Mouse (Mus musculus): ENCODE measurements around the gene Sdccag8.
"Not testable (repeated sequence)": the region's sequence is repeated elsewhere in the genome, so short reads cannot be mapped to it uniquely, and the experiment has no call there.

Sdccag8 gene

DNA sequence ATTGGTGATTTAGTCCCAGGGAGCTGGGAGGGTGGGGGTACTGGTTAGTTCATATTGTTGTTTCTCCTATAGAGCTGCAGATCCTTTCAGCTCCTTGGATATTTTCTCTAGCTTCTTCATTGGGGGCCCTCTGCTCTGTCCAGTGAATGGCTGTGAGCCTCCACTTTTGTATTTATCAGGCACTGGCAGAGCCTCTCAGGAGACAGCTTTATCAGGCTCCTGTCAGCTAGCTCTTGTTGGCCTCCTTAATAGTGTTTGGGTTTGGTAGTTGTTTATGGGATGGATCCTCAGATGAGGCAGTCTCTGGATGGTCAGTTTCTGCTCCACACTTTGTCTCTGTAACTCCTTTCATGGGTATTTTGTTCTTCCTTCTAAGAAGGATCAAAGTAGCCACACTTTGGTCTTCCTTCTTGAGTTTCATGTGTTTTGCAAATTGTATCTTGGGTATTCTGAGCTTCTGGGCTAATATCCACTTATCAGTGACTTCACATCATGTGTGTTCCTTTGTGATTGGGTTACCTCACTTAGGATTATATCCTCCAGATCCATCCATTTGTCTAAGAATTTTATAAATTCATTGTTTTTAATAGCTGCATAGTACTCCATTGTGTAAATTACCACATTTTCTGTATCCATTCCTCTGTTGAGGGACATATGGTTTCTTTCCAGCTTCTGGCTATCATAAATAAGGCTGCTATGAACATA lies 127.0 kb downstream of the Sdccag8 start:
- DNase-seq (ENCODE audit: low read depth in 1 of 2, low spot score in 2 of 2): not testable (repeated sequence)

DNA sequence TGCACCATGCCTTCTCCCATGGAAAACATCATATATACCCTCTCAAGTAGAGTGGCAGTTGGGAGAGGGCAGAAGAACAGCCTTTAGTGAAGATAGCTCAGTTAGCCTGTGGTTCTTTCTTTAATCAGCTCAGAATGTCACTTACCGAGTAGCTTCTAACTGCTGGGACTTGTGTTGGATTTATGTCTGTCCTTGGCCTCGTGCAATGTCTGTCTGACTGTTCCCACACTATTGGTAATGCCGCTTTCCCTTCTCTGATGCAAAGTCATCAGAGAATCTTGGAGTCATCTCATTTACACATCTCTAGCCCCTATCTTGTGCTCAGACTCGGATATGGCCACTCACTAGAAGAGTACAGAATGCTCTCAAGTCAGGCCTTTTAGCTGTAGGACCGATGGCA lies 128.7 kb downstream of the Sdccag8 start:
- no peak for DNase-seq (ENCODE audit: low read depth in 1 of 2, low spot score in 2 of 2)

- DNase-seq (ENCODE audit: low read depth in 1 of 2, low spot score in 2 of 2): no peak
Measured at GRCm38 (mm10) chr1:176943987-176944386, 129.5 kb downstream of the Sdccag8 start.

DNA sequence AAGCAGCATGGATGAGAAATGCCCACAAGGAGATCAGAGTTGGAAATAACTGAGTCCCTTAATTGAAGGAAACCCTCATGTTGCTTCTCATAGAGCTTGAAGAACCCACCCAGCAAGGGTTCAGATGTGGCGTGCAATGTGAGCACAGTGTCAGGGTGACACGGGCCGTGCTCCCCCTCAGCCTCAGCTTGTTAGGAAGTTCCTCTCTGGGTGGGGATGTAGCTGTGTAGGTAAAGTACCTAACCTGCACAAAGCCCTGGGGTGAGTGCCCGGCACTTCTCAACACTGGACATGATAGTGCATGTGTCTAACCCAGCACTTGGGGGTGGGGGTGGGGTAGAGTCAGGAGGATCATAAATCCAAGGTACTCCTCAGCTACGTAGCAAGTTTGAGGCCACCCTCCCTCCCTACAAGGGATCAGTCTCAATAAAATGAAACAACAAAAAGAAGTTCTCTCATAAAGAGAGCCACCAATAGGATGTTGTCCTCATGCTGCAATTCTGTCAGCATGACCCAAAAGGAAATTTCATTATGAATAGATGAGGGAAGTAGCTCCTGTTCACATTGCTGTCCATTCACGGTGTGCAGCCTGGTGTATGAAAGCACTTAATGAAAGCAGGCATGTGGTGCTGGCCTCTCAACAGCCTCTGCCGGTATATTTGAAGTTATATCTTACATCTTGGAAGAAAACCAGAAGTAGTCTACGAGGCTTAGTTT lies 130.2 kb downstream of the Sdccag8 start:
- no peak for DNase-seq (ENCODE audit: low read depth in 1 of 2, low spot score in 2 of 2)

DNA sequence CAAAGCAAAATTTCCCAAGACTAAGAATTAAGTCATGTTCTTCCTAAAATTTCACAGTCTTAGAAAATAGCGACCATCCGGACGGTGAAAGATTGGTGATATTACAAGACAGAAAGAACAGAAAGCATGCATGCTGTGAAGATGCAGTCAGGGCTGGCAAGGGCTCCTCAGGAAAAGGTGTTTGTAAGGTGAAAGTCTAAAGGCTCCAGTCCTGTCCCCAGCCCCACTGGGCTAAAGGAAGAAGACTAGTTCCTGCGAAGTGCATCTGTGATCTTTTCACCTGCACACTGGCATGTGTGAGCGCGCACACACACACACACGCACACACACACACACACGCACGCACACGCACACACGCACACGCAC lies 130.7 kb downstream of the Sdccag8 start:
- DNase-seq (ENCODE audit: low read depth in 1 of 2, low spot score in 2 of 2): no peak

GRCm38 (mm10) chr1:176946031-176946795 lies 131.8 kb downstream of the Sdccag8 start:
- no peak for DNase-seq (ENCODE audit: low read depth in 1 of 2, low spot score in 2 of 2)

DNA sequence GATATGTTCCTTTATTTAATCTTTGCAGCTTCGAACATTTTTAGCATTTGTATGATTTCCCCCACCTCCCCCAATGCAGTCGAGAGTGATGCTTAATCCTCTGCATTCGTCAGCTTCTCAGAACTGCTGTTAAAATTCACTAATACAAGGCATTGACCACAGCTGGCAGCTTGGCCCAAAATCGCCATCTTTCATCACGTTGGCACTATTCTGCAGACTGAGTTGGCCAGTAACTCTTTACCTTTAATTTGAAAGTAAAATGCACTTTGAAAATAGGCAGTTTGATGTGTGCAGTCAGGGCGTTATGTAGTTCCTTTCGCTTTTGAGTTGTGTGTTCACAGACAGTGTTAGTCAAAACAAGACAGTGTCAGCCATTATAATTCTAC lies 132.3 kb downstream of the Sdccag8 start:
- DNase-seq (ENCODE audit: low read depth in 1 of 2, low spot score in 2 of 2): no peak

DNA sequence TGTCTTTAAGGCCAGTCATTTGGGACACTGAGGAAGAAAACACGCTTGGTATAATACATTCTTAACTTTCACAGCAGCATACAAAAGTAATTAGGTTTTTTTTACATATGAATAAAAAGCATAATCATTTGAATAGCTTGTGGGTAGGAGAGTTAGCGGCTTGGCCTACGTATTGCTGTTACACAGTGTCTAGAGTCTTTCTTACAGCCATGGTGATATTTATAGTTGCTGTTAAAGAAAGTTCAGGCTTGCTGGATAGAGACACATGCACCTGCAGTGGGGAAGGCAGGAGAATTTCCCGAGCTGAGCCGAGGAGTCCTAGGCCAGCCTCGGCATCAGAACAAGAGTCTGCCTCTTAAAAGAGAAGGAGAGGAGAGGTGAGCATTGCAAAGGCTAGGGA lies 134.4 kb downstream of the Sdccag8 start:
- DNase-seq (ENCODE audit: low read depth in 1 of 2, low spot score in 2 of 2): no peak

- no peak for DNase-seq (ENCODE audit: low read depth in 1 of 2, low spot score in 2 of 2)
Measured at GRCm38 (mm10) chr1:176949320-176949719, 134.9 kb downstream of the Sdccag8 start.

- DNase-seq (ENCODE audit: low read depth in 1 of 2, low spot score in 2 of 2): no peak
Measured at GRCm38 (mm10) chr1:176950061-176950460, 135.6 kb downstream of the Sdccag8 start.

GRCm38 (mm10) chr1:176951836-176952235 lies 137.4 kb downstream of the Sdccag8 start:
- DNase-seq (ENCODE audit: low read depth in 1 of 2, low spot score in 2 of 2): no peak

DNA sequence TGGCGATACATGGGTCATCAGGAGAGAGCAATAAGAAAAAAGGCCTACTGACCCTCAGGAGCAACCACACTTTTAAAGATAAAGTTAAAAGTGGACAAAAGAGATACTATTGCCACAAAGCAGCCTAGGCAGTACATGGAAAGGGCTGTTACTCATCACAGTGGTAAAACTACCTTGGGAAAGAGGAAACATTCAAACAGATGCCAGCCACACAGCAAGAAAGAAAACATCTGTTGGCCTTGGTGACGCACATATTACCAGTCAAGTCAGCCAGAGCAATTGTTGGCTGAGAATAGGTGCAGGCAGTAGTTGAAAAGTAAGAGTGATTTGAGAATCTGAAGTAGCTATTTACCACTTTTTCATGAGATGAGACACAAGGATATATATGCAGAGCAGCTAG lies 143.9 kb downstream of the Sdccag8 start:
- no peak for DNase-seq (ENCODE audit: low read depth in 1 of 2, low spot score in 2 of 2)

- no peak for DNase-seq (ENCODE audit: low read depth in 1 of 2, low spot score in 2 of 2)
Measured at GRCm38 (mm10) chr1:176961716-176962115, 147.3 kb downstream of the Sdccag8 start.

DNA sequence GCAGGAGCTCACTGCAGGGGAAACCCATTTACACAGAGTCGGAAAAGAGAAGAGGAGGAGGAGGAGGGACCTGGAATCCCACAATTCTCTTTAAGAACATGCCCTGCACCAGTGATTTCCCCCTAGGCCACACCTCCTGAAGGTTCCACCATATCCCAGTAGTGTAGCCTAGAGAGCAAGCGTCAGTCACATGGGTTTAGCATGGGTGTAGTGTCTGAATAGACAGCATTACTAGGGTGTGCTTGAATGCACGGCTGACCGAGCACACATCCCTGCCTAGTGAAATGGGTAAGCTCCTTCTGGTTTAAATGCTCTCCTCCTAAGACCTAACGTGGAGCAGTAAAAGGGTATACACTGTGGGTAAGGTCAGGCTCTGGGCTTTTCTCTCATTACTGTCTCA lies 148.4 kb downstream of the Sdccag8 start:
- no peak for DNase-seq (ENCODE audit: low read depth in 1 of 2, low spot score in 2 of 2)

DNA sequence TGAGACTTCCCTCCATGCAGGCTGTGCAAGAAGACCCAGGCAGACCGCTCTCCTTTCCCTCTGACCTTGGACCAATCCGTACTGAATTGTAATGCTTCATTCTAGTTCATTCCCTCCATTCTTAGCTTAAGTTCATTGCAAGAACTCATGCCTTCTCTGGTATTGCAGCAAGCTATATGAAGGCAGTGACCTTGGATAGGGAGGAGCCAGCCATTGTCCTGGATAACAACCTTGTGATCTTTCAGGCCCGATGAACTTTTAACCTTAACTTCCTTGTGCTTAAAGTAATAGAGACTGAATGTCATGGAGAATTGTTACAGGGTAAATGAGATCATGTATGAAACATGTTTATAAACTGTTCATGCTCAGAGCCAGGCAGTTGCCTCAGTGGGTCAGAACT lies 152.8 kb downstream of the Sdccag8 start:
- DNase-seq (ENCODE audit: low read depth in 1 of 2, low spot score in 2 of 2): no peak

DNA sequence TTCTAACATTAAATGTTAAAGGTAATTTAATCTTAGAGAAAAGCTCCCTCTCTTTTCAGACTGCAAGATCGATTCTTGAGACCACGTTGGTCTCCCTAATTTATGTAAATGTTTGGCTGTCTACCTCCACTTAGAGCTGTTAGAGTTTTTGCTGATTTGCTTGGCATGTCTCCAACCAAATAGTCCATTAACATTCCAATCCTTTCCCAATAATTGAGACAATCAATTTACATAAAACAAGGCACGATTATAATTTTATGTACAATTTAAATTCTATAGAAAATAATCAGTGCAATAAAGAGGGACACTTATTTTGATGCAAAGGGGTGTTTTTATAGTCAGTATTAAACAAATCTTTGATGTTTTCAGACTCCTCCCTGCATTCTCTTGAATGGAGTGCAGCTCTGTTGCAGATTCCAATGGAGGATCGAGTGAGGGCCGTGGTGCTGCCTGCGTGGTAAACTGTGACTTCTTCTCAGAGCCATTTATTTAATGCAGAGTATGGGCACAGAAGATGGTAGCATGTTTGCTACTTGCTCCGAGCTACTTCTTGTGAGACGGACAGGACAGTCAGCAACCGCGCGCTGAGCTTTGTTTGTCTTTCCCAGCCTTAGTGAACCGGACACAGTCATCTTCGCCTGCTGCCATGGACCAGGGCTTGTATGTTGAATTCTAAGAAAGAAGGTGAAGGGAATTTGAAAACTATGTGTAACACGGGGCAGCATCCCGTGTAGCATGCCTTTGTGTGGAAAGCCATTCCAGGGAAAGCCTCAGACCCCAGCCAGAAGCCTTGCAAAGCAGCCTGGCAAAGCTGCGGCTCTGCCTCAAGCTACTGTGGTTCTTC lies 156.4 kb downstream of the Sdccag8 start:
- no peak for DNase-seq (ENCODE audit: low read depth in 1 of 2, low spot score in 2 of 2)

DNA sequence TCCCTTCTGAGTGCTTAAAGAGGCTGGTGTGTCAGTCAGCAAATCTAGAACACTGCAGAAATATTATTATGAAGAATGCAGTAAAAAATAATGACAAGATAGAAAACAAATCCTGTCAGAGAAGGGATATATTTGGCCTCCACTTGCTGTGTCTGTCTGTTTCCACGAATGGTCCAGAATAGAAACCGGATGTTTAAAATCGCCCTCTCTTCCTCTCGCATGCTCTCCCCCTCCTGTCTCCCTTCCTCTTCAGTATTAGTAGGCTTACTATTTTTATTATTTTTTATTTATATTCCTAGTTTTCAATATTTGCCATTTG lies 157.0 kb downstream of the Sdccag8 start:
- no peak for DNase-seq (ENCODE audit: low read depth in 1 of 2, low spot score in 2 of 2)

GRCm38 (mm10) chr1:176973356-176974088 lies 159.1 kb downstream of the Sdccag8 start:
- DNase-seq (ENCODE audit: low read depth in 1 of 2, low spot score in 2 of 2): no peak

- no peak for DNase-seq (ENCODE audit: low read depth in 1 of 2, low spot score in 2 of 2)
Measured at GRCm38 (mm10) chr1:176979235-176979634, 164.8 kb downstream of the Sdccag8 start.

DNA sequence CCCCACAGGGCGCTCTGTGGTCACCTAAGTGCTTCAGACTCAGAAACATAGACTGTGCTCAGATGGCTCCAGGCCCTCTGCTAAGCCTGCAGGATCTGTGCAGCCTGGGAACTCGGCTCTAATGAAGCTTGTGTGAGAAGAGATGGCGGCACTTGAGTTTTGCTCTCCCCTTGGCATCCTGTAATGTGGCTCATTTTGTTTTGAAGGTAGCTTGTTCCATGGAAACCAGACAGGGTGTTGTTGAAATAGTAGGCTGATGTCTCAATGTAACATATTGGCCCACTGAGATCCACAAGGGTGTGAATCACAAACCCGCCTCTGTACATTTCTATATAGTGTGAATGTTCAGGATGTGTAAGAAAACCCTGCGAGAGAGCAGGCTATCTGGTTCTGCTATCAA lies 165.7 kb downstream of the Sdccag8 start:
- no peak for DNase-seq (ENCODE audit: low read depth in 1 of 2, low spot score in 2 of 2)

All from monocyte, adult 2 months (primary cell).